ENCODE assay signal across 8 mouse cellular contexts in genomic region chr10:128460270-128460630, GRCm38 (mm10). TPM values are rescaled to one million over a fixed set of nuclear protein-coding genes. Genes with fewer than 3 reads are reported as not detected.
A peak's percentile ranks its signal among the peaks of the same experiment; 100 is the strongest.
DNase-seq lines count a peak whose midpoint lies in the region; ATAC-seq lines count a peak whose summit lies in the region.

No protein-coding gene starts in this region.

- no peaks in the 10 kb centered on the region for H3K9me3 ChIP-seq in heart, embryonic 11.5 days (replicated peaks; ENCODE audit: control insufficient read depth, low read length)
- H3K9me3 ChIP-seq in midbrain, embryonic 10.5 days (replicated peaks) = no peaks in the 10 kb centered on the region

- no peak for DNase-seq in heart, adult 11 months
- DNase-seq in ES-CJ7 (ENCODE audit: low read depth, low spot score) = peak; percentile 38
- DNase-seq in forelimb bud, embryonic 11.5 days (ENCODE audit: low read depth, low spot score) = peak; percentile 9
- peak; percentile 37 for DNase-seq in midbrain, embryonic 10.5 days (ENCODE audit: low spot score)
- no peak for DNase-seq in left cerebral cortex, postnatal 4 days
- no peak for DNase-seq in ovary, adult 18-20 months (ENCODE audit: low spot score)

- intact Hi-C loops in left cerebral cortex, postnatal 4 days (cut with DNase I) = no loop called here

- ATAC-seq in heart, embryonic 11.5 days (replicated peaks; ENCODE audit: insufficient number of reproducible peaks, low FRiP score, low TSS enrichment) = no peak
- no peak for ATAC-seq in inflammation-experienced regulatory T-cells, adult 6 months

- H3K4me3 ChIP-seq in heart, embryonic 11.5 days (ENCODE audit: low read depth, low read length) = peak overlapping the region; percentile 100
- peak overlapping the region; percentile 94 for H3K4me3 ChIP-seq in midbrain, embryonic 10.5 days

- peak overlapping the region; percentile 78 for H3K4me2 ChIP-seq in heart, embryonic 11.5 days

- H3K4me1 ChIP-seq in heart, embryonic 11.5 days (ENCODE audit: control insufficient read depth, insufficient read depth, low read length) = peaks cover 10% of the 10 kb centered on the region
- peaks cover 13% of the 10 kb centered on the region for H3K4me1 ChIP-seq in midbrain, embryonic 10.5 days

- H3K27ac ChIP-seq in heart, embryonic 11.5 days (ENCODE audit: low read depth, low read length) = no peak overlapping the region
- H3K27ac ChIP-seq in midbrain, embryonic 10.5 days (replicated peaks) = peak overlapping the region; percentile 98

- WGBS in heart, embryonic 11.5 days (ENCODE audit: insufficient replicate concordance) = 12% methylated on average over 5 of the region's 5 CpGs
- 4% methylated on average over 5 of the region's 5 CpGs for WGBS in midbrain, embryonic 10.5 days

- peaks cover 22% of the 10 kb centered on the region for H3K36me3 ChIP-seq in heart, embryonic 11.5 days (ENCODE audit: control insufficient read depth, insufficient read depth, low read length)
- H3K36me3 ChIP-seq in midbrain, embryonic 10.5 days = peaks cover 44% of the 10 kb centered on the region

- H3K9ac ChIP-seq in heart, embryonic 11.5 days (ENCODE audit: low read depth, low read length) = peak overlapping the region; percentile 96

- no peaks in the 10 kb centered on the region for H3K27me3 ChIP-seq in heart, embryonic 11.5 days (ENCODE audit: control insufficient read depth, insufficient read depth, low read length)
- H3K27me3 ChIP-seq in midbrain, embryonic 10.5 days (ENCODE audit: low read depth, poor library complexity, severe bottlenecking) = peaks cover 15% of the 10 kb centered on the region

RNA-seq across cellular contexts. Expression of gene Smarcc2, which starts 1.2 kb away (rescaled TPM):
- 70.8 and 82.8 TPM in 2 replicates for polyA plus RNA-seq in heart, embryonic 11.5 days (2014; fragmentation: Nextera tagmentation; extraction: Ambion mirVana)
- polyA plus RNA-seq in midbrain, embryonic 10.5 days (2016; fragmentation: Nextera tagmentation; extraction: Ambion mirVana) = 75.2 and 110 TPM in 2 replicates
- 100 to 1,000 TPM; 295 to 311 TPM for total RNA-seq in left cerebral cortex, postnatal 4 days (2021)
- 10 to 100 TPM; 53.1 to 64.4 (median 57.2) TPM for polyA plus RNA-seq in inflammation-experienced regulatory T-cells, adult 6 months (2017; shearing (Covaris generic))

RNA-seq across cellular contexts. Expression of gene Myl6, which starts 33.7 kb away (rescaled TPM):
- 1,242 and 1,345 TPM in 2 replicates for polyA plus RNA-seq in heart, embryonic 11.5 days (2014; fragmentation: Nextera tagmentation; extraction: Ambion mirVana)
- 833 and 890 TPM in 2 replicates for polyA plus RNA-seq in midbrain, embryonic 10.5 days (2016; fragmentation: Nextera tagmentation; extraction: Ambion mirVana)
- total RNA-seq in left cerebral cortex, postnatal 4 days (2021) = 100 to 1,000 TPM; 499 to 509 TPM
- polyA plus RNA-seq in inflammation-experienced regulatory T-cells, adult 6 months (2017; shearing (Covaris generic)) = 1,000 to 10,000 TPM in 1 of 3 experiments, 100 to 1,000 TPM in 2; 949 to 1,454 (median 955) TPM

RNA-seq across cellular contexts. Expression of gene Myl6b, which starts 38.2 kb away (rescaled TPM):
- 3.3 and 5.4 TPM in 2 replicates for polyA plus RNA-seq in heart, embryonic 11.5 days (2014; fragmentation: Nextera tagmentation; extraction: Ambion mirVana)
- polyA plus RNA-seq in midbrain, embryonic 10.5 days (2016; fragmentation: Nextera tagmentation; extraction: Ambion mirVana) = 1.8 and 2.9 TPM in 2 replicates
- 10 to 100 TPM; 61.7 to 65.2 TPM for total RNA-seq in left cerebral cortex, postnatal 4 days (2021)
- 1 to 10 TPM; 2.7 to 4.6 (median 4.5) TPM for polyA plus RNA-seq in inflammation-experienced regulatory T-cells, adult 6 months (2017; shearing (Covaris generic))

RNA-seq across cellular contexts. Expression of gene Rnf41, which starts 48.8 kb away (rescaled TPM):
- 24.5 and 24.8 TPM in 2 replicates for polyA plus RNA-seq in heart, embryonic 11.5 days (2014; fragmentation: Nextera tagmentation; extraction: Ambion mirVana)
- 42.0 and 49.2 TPM in 2 replicates for polyA plus RNA-seq in midbrain, embryonic 10.5 days (2016; fragmentation: Nextera tagmentation; extraction: Ambion mirVana)
- 10 to 100 TPM; 92.0 to 94.7 TPM for total RNA-seq in left cerebral cortex, postnatal 4 days (2021)
- 10 to 100 TPM; 25.2 to 42.2 (median 37.9) TPM for polyA plus RNA-seq in inflammation-experienced regulatory T-cells, adult 6 months (2017; shearing (Covaris generic))

RNA-seq across cellular contexts. Expression of gene Nabp2, which starts 49.0 kb away (rescaled TPM):
- polyA plus RNA-seq in heart, embryonic 11.5 days (2014; fragmentation: Nextera tagmentation; extraction: Ambion mirVana) = 61.6 and 70.8 TPM in 2 replicates
- polyA plus RNA-seq in midbrain, embryonic 10.5 days (2016; fragmentation: Nextera tagmentation; extraction: Ambion mirVana) = 149 and 151 TPM in 2 replicates
- total RNA-seq in left cerebral cortex, postnatal 4 days (2021) = 10 to 100 TPM; 95.1 to 99.1 TPM
- polyA plus RNA-seq in inflammation-experienced regulatory T-cells, adult 6 months (2017; shearing (Covaris generic)) = 10 to 100 TPM; 68.8 to 87.0 (median 73.8) TPM

Comparison
In these comparisons a context has a peak if more than half of its experiments do, and no peak if none do; other contexts are left out.
1. DNase-seq: peak in ES-CJ7 (single experiment), forelimb bud, embryonic 11.5 days (single experiment) and midbrain, embryonic 10.5 days (single experiment); none in heart, adult 11 months (single experiment), left cerebral cortex, postnatal 4 days (single experiment) and ovary, adult 18-20 months (single experiment).